Mouse (Mus musculus) testis, postnatal 14 days (tissue): Measurements from ENCODE around the gene Klhl42.

Source experiments
- DNase-seq: peaks from one replicate; pipeline ENCODE4 v3.0.0; 2021; ENCODE audit warnings: low spot score

The Klhl42 gene

DNA sequence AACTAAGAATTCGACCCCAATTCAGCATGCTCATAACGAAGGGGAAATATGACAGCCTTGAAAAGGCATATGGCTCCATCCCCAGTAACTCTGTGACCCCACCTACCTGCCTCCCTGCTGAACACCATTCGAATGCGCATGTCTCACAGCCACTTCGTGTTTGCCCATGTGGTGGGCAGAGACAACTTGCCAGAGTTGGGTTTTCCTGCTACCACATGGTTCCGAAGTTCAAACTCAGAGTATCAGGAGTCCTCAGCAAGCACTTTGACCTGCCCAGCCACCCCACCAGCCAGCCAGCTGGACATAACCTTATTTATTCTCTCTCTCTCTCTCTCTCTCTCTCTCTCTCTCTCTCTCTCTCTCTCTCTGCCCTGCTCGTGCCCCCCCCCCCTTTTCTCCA is 3.4 kb upstream of the Klhl42 start:
- DNase-seq, result no peak

DNA sequence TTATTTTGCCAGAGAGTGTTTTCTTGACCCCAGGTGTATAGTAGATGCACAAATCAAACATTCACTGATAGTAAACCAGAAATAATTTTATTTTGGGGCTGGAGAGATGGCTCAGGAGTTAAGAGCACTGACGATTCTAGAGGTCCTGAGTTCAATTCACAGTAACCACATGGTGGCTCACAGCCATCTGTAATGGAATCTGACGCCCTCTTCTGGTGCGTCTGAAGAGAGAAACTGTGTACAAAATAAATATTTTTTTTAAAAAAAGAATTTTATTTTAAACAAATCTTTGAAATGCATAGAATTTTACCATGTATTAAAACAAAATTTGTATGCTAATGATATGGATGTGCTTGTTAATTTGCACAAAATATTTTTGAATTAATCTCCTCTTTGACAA is 2.7 kb upstream of the Klhl42 start:
- no peak for DNase-seq

DNA sequence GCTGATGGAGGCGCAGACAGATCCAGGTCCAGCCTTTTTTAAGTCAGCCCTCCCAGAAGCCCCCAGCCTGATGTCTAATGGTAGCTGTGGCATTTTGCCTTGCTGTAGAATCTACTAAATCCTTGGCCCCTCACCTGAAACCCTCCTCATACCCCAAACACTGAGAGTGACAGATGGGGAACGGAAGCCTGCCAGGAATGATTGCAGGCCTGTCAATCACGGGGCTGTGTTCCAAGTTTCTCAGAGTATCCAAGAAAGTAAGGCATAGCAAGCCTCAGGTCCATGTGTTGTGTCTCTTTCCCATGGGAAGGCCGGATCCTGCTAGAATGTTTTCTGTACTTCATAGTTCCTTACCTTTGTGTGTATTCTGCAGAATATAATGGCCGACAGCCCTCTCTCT is 988 bp upstream of the Klhl42 start:
- DNase-seq, result no peak

DNA sequence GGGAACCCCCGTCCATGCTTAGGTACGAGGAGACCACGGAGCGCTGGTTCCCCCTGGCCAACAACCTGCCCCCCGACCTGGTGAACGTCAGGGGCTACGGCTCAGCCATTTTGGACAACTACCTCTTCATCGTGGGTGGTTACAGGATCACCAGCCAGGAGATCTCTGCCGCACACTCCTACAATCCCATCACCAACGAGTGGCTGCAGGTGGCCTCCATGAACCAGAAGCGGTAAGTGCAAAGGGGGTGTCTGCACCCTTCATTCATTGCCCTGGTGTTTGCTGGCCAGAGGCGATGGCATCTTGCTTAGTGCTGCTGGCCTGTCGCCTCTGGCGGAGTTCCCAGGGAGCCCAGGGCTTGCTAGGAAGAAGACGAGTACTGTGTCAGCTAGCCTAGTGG is 957 bp downstream of the Klhl42 start:
- peak; percentile 25 for DNase-seq

DNA sequence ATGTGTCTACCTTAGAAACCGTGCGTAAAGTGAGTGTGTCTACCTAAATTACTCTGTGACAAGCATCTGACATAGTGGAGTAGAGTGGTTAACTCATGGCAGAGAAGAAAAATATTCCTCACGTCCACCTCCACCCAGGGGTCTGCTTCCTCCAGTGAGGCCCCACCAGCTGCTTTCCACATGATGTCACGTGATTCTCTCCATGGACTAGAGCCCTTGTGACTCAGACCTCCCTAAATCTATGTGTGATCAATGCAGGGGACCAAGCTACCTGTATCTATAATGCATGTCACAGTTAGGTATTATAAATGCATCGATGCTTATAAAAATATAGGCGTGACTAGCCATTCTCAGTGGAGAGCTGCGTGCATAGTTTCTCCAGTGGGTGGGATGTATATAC is 3.6 kb downstream of the Klhl42 start:
- no peak for DNase-seq

DNA sequence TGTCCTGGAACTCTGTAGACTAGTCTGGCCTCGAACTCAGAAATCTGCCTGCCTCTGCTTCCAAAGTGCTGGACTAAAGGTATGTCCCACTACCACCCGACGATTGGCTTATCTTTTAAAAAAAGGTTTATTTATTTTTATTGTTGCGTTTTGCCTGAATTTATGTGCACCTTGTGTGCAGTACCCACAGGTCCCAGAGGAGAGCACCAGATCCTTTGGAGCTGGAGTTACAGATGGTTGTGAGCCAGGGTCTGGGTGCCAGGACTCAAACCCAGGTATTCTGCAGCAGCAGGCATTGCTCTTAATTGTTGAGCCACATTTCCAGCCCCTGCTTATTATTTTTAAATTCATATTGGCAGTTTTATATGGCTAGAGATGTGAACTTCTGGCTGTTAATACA is 4.9 kb downstream of the Klhl42 start:
- DNase-seq, result no peak

DNA sequence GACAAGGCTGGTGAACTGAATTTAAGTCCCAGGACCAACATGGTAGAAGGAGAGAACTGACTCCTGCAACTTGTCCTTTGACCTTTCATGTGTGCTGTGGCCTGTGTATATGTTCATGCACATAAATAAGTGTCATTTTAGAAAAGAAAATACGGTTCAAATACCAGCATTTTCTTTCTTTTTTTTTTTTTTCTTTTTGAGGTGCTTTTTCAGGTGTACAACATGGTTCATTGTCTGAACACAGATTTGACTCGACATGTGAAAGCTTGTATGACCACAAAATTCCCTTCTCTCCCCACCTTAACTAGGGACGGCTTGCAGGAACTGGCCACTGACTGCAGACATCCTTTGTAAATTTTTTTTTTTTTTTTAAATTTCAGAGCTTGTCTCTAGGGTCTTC is 5.8 kb downstream of the Klhl42 start:
- no peak for DNase-seq

DNA sequence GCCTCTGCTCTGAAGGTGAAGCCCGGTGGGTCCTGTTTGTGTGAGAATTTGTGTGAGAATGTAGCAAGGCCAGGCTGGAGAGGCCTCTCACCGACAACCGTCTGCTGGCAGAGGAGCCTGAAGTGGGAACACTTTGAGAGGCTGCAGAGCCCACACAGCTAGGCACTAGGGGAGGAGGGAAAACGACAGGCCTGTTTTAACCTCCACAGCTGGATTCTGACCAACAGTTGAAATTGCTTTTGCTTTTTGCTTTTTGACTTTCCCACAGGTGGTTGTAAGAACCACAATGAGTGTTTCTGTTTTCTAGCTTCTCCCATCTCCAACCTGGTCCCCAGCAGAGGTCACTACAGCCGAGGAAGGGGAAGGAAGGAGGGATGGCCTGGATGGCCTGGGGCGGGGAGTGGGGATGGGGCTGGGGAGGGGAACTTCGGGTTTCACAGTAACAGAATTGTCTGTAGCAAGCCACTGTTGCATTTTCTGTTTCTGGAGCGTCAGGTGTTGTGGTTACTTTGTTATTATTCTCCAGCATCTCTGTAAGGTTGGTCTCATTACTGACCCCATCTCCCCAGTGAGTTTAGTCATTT is 6.3 kb downstream of the Klhl42 start:
- no peak for DNase-seq

DNA sequence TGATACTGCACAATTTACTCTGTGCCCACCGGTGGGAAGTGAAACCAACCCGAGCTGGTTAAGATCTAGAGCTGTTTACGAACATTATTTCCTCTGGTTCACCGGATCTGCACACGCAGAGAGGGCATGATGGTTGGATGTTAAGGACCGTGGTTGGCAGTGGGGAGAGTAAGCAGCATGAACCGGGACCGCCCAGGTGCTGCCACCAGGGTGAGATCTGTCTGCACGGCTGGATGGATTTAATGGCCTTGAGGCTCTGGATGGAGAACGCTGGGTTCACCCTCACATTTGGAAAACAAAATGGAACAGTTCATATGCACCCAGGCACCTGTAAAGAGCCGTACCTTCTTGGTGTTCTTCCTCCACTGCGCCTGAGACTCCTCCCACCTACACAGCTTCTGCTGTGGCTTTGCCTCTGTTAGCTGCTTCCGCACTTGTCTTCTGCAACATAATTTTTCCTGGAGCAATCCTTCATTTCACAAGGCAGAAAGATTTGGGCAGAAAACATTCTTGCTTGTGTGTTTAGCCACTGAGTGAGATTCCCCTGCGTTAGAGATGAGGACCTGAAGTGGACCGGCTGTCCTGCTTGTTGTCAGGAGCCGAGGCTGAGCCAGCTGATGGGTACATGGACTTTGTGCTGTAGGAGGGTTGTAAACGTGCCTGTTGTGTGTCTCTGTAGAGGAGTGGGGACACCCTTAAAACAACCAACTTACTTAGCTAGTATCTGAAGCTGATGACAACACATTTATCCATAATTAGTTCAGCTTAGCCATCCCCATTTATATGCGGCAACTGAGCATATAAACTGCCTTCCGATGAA is 8.5 kb downstream of the Klhl42 start:
- no peak for DNase-seq

DNA sequence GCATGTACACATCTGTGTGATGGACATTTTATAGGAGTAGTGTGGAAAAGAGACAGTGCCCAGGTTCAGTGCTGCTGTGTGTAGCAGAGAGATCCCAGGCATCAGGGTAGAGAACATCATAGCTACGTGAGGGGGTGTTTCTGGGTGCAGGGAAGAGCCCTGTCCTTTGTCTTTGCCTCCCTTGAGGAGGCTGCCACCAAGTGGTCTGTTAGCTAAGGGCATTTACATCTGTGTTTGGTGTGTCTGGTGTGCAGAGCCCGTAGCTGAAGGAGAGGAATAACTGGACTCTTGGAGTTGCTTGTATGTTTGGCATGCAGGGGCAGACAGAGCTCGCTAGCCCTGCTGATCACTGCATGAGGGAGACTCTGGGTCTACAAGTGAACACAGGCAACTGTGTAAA is 11.1 kb downstream of the Klhl42 start:
- no peak for DNase-seq

DNA sequence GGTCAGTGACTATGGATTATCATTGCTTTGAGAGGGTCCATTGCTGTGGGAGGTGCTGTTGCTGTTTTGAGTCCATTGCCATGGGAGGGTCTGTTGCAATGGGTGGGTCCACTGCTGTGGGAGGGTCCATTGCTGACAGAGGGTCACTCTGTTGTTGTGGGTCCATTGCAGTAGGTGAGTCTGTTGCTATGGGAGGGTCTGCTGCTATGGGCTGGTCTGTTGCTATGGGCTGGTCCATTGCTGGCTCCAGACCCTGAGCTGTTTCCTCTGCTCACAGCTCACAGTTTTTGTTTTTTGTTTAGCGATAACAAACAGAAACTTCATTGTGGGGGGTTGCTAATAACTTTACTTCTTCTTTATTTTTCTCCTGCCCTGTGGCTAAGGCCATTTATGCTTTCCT is 14.3 kb downstream of the Klhl42 start:
- no peak for DNase-seq

DNA sequence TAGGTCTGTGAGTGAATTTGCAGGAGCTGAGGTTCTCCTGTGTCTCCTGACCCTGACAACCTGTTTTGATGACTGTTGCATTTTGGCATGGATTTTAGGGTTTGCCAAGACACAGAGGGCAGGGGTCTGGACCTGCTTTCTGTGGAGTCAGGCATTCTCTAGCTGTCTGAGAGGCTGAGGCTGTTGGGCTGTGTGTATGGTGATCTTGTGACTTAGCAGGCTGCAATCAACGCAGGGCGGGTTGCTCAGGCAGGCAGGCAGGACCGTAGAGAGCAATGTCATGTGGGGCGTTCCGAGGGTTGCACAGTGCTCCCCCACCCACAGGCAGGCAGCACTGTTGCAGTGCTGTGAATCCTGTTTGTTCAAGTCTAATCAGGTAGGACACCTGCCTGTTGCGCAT is 15.5 kb downstream of the Klhl42 start:
- DNase-seq, result no peak

DNA sequence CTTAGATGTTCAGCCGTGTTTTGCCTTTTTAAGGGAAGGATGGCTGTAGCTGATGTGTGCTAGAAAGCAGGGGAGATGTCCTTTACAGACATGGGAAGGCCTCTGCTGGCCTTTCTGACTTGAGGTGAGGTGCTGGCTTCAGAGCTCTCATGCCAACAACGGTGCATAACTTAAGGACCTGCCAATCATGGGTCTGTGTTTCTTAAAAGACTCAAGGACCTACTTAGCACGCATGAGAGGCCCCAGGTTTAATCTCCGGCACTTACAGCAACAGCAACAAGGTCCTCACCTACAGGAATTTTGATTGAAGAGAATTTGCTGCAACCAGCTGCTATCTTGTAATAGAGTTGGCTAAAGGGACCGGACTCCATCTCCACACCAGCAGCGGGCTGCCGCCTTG is 18.1 kb downstream of the Klhl42 start:
- no peak for DNase-seq

DNA sequence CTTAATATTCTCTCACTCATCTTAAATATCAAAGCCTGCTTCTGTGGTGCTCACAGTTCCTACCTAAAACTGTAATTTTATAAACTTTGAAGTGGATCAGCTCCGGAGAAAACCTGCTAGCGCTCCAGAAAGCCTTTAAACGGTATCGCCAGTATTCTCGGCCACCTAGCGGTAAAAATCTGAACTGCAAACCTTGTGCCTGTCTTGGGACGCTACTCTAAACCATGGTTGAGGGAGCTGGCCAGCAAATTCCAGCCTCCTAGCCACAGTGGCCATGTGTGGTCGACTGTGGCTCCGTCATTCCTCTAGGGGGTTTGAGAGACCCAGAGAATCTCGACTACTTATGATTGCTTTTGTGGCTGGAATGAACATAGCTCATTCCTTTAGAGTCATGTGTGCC is 25.4 kb downstream of the Klhl42 start:
- DNase-seq, result peak; percentile 60

DNA sequence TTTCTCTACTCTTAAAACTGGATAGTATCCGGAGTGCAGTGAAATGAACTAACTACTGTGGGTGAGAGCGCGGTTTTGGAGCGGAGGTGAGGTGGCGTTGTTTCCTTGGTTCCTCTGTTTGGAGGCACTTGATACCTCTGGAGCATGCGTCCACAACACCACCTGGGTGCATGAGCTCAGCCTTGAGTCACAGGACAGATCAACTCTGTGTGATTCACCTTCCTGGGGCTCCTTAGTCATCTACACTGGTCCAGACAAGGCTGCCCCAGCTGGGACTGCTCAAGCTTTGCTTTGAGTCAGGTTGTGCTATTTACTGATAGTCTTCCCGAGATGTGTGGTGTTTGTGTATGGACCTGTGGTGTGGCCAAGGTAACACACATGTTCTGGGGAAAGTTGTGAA is 26.6 kb downstream of the Klhl42 start:
- DNase-seq, result no peak

DNA sequence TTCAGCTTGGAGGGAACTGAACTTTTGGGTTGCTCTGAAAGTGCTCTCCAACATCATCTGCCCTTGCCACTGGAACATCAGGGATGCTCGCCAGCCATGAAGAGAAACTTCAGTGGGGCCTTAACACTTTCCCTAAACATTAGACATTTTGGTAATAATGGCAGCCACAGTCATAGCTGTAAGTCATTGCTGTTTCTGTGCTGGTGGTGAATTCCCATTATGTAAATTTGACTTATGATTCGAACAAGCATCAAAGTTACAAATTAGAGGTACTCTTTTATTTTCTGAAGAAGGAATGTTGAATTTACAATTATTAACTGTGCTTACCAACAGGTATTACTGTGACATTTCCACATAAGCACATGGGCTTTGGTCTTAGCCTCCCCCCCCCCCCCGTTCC is 27.0 kb downstream of the Klhl42 start:
- DNase-seq, result no peak

DNA sequence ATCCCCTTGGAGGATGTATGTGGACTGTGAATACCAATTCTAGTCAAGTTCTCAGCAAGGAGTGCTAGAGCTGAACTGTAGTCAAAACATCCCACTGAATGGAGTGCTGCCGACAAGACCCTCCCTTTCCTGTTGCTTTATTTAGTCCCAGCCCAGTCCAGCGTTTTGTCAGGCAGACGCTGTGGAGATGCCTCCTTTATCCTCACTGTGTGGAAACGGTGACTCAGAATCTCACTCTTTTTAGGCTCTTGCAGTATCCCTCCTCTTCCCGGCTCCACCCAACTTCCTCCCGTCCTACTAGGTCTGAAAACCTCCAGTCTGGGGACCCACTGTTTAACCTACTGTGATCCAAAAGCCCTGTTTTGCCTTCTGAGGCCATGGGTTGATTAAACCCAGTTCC is 30.1 kb downstream of the Klhl42 start:
- DNase-seq, result no peak

DNA sequence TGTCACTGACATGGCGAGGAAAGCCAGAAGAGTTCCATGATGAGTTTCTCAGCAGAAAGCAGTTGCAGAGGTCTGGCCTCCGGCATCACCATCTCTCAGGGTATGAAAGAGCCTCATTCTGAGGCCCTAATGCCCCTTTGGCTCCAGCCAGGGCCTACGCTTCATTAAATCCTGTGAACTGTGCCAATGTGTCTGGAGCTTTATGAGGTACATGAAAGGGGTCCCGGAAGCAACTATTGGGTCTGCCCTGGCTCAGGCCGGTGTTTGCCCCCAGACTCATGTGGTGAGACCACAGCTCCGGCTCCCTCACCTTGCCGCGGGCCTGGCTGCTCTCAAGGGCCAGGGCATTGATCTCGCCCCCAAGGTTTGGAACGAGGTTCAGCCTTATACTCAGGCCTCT is 36.1 kb downstream of the Klhl42 start:
- DNase-seq, result no peak

DNA sequence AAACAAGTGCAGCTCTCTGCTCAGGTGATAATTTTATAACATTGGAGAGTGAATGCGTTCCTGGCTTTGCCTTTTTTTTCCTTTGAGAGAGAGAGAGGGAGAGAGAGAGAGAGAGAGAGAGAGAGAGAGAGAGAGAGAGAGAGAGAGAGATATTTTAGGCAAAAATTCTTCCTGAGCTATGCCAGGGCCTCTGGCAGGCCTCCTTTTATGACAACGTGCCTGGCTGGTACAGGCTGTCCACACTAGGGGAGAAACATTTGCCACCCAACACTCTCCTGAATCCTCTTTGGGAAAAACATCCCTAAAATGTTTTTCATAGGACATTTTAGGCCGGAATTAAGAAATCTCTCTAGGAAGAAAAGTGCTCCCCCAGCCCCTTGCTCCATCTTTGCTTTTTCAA is 47.1 kb downstream of the Klhl42 start:
- no peak for DNase-seq

DNA sequence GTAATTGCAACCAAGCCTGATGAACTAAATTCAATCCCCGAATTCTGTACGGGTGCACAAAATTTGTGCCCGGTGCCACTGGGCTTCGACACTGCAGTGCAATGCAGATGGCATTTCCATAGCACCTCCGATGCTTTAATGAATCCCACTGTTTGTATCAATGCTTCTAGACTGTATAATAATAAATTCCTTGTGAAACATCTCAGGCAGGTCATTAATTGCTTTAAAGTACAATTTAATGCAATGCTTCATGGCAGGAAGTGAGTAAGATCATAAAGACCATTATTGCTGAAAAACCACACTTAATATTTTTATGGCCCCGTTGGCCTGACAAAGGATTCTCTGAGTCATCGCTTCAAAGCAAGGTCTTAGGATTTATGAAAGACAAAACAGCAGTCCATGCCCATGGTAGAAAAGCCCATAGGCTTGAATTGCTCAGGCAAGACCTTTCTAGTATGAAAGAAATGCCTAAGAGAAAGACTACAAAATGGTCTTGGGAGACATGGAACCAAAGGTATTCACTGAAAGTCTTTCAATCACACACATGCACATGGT is 49.5 kb downstream of the Klhl42 start:
- DNase-seq, result no peak

DNA sequence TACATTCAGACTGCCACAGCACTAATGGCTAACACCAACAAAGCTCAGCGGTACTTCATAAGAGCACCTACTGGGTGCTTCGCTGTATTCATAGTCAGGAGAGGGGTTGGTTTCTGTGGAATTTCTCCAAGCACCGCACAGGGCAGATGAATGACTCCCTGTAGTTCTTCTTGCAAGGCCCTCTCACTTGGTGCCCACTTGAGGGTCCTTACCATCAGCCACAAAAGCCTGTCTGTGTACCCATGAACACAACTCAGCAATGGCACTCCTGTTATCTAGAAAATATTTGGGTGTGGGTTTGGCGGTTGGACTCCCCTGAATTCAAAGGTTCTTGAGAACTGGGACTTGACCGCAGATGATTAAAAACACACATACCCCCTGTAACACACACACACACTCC is 53.5 kb downstream of the Klhl42 start:
- no peak for DNase-seq

DNA sequence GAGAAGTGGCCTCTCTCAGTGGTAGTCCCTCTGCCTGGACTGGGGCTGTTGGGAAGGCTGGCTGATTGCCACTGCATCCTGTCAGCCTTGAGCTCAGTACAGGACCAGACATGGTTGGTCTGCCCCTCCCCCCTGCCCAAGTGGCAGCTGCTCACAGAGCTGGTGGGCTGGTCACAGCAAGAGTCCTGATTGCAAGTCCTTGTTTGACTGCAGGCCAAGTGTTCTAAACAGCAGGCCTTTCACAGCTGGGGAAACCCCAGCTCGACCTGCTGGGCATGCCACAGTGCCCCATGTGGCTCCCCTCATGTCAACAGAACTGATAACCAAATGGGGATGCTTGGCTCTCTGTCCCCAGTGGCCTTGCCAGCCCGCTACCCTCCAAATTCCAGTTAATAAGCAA is 54.1 kb downstream of the Klhl42 start:
- DNase-seq, result peak; percentile 39

DNA sequence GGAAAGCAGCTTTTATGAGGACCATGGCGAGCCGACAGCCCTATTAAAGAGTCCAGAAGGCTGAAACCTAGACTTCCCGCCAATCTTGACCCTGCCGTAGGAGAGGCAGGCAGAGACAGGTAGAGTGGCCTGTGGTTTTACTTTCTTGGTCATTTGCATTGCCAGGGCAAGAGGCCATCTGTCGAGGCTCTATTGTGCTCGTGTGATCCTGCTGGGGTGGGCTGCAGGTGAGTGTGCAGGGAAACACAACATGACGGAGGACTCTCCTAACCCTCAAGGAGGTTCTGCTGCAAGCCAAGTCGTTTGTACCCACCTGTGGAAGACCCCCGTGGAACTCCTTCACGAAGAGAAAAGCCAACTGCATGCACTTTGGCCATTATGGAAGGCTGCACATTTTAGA is 54.6 kb downstream of the Klhl42 start:
- DNase-seq, result no peak

DNA sequence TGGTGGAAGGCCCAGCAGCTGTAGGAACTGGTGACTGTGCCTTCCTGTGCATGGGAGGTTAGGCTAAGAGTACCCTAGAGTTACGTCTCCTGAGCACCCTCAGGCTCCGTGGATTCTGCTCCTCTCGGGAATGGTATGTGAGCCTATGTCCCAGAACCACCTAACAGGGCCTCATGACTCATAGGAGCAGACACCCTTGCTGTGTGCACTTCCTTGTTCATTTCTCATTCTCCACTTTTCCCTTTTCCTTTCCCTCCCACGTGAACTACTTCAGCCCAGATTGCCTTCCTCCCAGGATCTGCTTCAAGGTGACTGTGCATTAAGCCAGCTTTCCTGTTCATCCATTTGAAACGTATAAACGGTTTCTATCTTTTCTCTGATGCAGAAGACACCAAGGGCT is 59.9 kb downstream of the Klhl42 start:
- DNase-seq, result no peak
